Mouse (Mus musculus) hindbrain, embryonic 16.5 days (tissue): ENCODE results near the gene Sh2d2a. TPM values are rescaled to one million over a fixed set of nuclear protein-coding genes. Genes with fewer than 3 reads are reported as not detected.
A peak's percentile ranks its signal among the peaks of the same experiment; 100 is the strongest.
"Not testable (repeated sequence)": the region's sequence is repeated elsewhere in the genome, so short reads cannot be mapped to it uniquely, and the experiment has no call there.

Source experiments
- ATAC-seq: fragments of 200-750 bp; cut with Nextera tagmentation; 2 replicates; pipeline ENCODE4 v1.8.0; 2017; ENCODE audit warnings: moderate TSS enrichment, moderate library complexity
- H3K27ac ChIP-seq: fragments of 300-500 bp; sonication (generic); 2 replicates; pipeline ENCODE4 v1.5.1; 2014; ENCODE audit warnings: low read depth, mild to moderate bottlenecking, control low read depth, low read length, moderate library complexity
- H3K27me3 ChIP-seq: fragments of 300-500 bp; sonication (generic); replicated peaks from 2 replicates; pipeline ENCODE4 v1.6.1; 2014; ENCODE audit warnings: low read length; ENCODE audit not compliant: control insufficient read depth, insufficient read depth
- H3K36me3 ChIP-seq: fragments of 300-500 bp; sonication (generic); 2 replicates; pipeline ENCODE4 v1.6.1; 2014; ENCODE audit warnings: mild to moderate bottlenecking, low read length, moderate library complexity, mixed read lengths; ENCODE audit not compliant: control insufficient read depth, insufficient read depth
- H3K4me1 ChIP-seq: fragments of 300-500 bp; sonication (generic); 2 replicates; pipeline ENCODE4 v1.6.1; 2014; ENCODE audit warnings: low read depth, low read length; ENCODE audit not compliant: control insufficient read depth, insufficient read depth
- H3K4me2 ChIP-seq: fragments of 300-500 bp; sonication (generic); 2 replicates; pipeline ENCODE4 v1.6.1; 2014; ENCODE audit warnings: mild to moderate bottlenecking, low read length, control low read depth, moderate library complexity
- H3K4me3 ChIP-seq: fragments of 300-500 bp; sonication (generic); 2 replicates; pipeline ENCODE4 v1.5.1; 2014; ENCODE audit warnings: mild to moderate bottlenecking, low read length, control low read depth, moderate library complexity
- H3K9ac ChIP-seq: fragments of 300-500 bp; sonication (generic); 2 replicates; pipeline ENCODE4 v1.6.1; 2014; ENCODE audit warnings: low read depth, mild to moderate bottlenecking, control low read depth, low read length, moderate library complexity
- H3K9me3 ChIP-seq: fragments of 300-500 bp; sonication (generic); 2 replicates; pipeline ENCODE4 v1.6.1; 2014; ENCODE audit warnings: mild to moderate bottlenecking, low read length, moderate library complexity; ENCODE audit not compliant: control insufficient read depth
- WGBS: fragments of 180-500 bp; shearing (Covaris S2); extraction: QIAGEN DNeasy Blood & Tissue Kit; methylation state at CpG from one replicate; pipeline ENCODE4 v1.1.7; 2014; 5-methylcytosine and 5-hydroxymethylcytosine counted together
- polyA plus RNA-seq: library from polyadenylated mRNA; unstranded; fragments of >200 nt; fragmentation: Nextera tagmentation; extraction: Ambion mirVana; gene quantifications from 2 replicates; pipeline ENCODE4 v1.2.1, GENCODE M21; 2015

Gene Sh2d2a
- polyA plus RNA-seq, 1 experiment from 2014 or later: not detected

DNA sequence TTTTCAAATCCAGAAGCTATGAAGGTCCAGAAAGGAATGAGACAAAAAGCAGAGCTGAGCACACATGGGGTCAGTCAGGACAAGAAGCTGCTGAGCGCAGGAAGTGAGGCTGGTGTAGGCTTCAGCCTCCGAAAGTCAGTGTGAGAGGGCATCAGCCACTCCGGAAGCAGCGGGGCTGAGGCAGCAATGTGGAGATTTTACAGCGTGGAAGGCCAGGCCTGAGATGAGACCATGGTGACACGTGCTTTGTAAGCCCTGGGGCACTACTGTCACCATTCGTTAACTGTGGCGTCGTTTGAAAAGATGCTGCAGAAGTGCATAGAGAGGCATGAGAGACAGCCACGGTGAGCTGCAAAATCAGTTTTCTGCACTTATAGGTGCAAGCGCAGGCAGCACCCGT lies 28.3 kb upstream of the Sh2d2a start:
- Histone ChIP-seq H3K27me3 (no peaks in the 10 kb centered on the region), H3K36me3 (no peaks in the 10 kb centered on the region), H3K27ac (no peak overlapping the region), H3K9me3 (no peaks in the 10 kb centered on the region; the same call in 1 of the 2 replicates), H3K4me1 (peaks cover 3% of the 10 kb centered on the region; the same call in 1 of the 2 replicates), H3K4me3 (no peak overlapping the region), H3K4me2 (no peak overlapping the region), H3K9ac (no peak overlapping the region)
- WGBS: 55% methylated on average over 12 of the region's 12 CpGs
- ATAC-seq: peak; percentile 19; the same call in 1 of the 2 replicates

DNA sequence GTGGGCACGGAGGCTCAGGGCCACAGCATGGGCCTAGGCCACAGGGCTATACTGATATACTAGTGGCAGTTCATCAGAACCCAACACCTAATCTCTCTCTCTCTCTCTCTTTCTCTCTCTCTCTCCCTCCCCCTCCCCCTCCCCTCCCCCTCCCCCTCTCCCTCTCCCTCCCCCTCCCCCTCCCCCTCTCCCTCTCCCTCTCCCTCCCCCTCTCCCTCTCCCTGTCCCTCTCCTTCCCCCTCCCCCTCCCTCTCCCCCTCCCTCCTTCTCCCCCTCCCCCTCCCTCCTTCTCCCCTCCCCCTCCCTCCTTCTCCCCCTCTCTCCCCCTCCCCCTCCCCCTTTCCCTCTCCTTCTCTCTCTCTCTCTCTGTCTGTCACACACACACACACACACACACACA lies 22.3 kb upstream of the Sh2d2a start, which contains the start of gene Pear1:
Pear1 (minus strand) TSS at position 101 of the 400 bp plus-strand sequence.
- H3K4me1 ChIP-seq, H3K9me3 ChIP-seq, H3K9ac ChIP-seq, H3K27me3 ChIP-seq, H3K4me2 ChIP-seq, ATAC-seq, H3K4me3 ChIP-seq, H3K27ac ChIP-seq, H3K36me3 ChIP-seq: not testable (repeated sequence)
- 82% methylated on average over 1 of the region's 1 CpGs for WGBS

DNA sequence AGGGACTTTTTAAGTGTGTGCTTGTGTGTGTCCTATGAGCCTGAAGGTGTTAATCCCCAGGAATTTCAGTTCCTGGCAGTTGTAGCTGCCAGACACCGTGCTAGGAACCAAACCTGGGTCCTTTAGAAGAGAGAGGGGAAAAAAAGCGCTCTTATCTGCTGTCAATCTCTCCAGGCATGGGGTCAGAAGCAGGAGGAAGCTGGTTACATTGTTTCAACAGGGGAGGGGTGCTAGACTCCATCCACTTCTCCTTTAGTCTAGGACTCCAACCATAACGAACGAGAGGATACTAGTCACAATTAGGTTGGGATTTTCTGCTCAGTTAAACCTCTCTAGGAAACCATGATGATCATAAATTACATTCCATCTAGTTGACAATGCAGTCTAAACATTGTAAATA lies 18.1 kb upstream of the Sh2d2a start:
- 47% methylated on average over 4 of the region's 4 CpGs for WGBS
- H3K4me3 ChIP-seq: no peak overlapping the region

DNA sequence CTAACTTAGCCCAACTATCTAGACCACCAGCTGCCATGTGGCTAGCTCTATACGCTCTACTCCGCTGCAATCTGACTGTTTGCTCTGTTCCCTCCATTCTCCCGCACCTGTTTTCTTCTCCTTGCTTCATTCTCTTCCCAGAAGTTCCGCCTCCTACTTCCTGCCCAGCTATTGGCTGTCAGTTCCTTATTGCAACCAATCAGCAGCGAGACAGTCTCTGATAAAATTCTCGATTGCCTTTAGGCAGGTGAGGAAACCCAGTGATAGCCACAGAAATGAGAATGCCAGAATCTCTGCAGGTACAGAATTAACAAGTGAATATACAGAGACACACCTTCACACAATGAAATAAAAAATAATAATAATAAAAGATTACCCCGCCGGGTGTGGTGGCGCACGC lies 17.5 kb upstream of the Sh2d2a start:
- Histone ChIP-seq H3K4me2 (no peak overlapping the region), H3K36me3 (no peaks in the 10 kb centered on the region), H3K27ac (no peak overlapping the region), H3K4me3 (no peak overlapping the region), H3K4me1 (no peaks in the 10 kb centered on the region), H3K9me3 (no peaks in the 10 kb centered on the region), H3K27me3 (no peaks in the 10 kb centered on the region), H3K9ac (no peak overlapping the region)
- WGBS: 56% methylated on average over 10 of the region's 10 CpGs
- ATAC-seq: no peak

More for the DNA sequence above, 18.1 kb upstream of the Sh2d2a start:
- Histone ChIP-seq H3K4me2 (no peak overlapping the region), H3K4me1 (no peaks in the 10 kb centered on the region), H3K27ac (no peak overlapping the region), H3K9ac (no peak overlapping the region), H3K9me3 (no peaks in the 10 kb centered on the region), H3K36me3 (no peaks in the 10 kb centered on the region), H3K27me3 (no peaks in the 10 kb centered on the region)
- no peak for ATAC-seq

DNA sequence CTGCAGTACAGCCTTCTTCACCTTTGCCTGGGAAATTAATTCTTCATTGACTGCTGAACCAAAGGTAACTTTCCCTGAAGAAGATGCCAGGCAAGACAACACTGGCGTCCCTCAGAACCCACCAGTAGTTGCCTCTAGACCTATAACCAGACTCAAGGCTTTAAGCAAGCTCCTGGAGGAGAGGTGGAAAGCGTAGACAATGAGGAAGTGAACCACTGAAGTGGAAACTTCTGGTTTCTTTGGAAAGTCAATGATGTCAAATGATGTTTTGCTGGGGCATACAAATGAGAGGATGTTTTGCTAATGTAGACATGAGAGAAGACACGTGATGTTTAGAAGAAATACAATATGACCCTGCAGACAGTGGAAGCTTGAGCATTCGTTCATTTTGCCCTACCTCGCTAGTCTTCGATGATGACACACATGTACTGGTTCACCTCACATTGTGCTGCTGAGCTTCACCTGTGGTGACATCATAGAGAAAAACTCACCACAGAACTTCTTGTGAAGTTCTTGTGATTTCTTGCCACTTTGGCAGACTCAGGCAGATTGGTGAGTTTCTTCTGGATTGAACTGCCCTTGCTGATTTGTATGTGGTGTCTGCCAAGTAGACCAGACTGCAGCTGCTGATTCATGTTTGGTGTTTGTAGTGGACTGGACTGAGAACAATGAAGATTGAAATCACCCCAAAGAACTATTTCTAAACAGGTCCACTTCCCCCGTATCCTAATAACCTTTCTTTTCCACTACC lies 14.3 kb upstream of the Sh2d2a start:
- no peak for ATAC-seq
- H3K27me3 ChIP-seq: no peaks in the 10 kb centered on the region
- no peaks in the 10 kb centered on the region for H3K36me3 ChIP-seq
- no peak overlapping the region for H3K27ac ChIP-seq
- no peak overlapping the region for H3K9ac ChIP-seq
- H3K9me3 ChIP-seq: no peaks in the 10 kb centered on the region
- no peak overlapping the region for H3K4me2 ChIP-seq
- H3K4me3 ChIP-seq: no peak overlapping the region
- no peaks in the 10 kb centered on the region for H3K4me1 ChIP-seq
- 80% methylated on average over 7 of the region's 7 CpGs for WGBS

DNA sequence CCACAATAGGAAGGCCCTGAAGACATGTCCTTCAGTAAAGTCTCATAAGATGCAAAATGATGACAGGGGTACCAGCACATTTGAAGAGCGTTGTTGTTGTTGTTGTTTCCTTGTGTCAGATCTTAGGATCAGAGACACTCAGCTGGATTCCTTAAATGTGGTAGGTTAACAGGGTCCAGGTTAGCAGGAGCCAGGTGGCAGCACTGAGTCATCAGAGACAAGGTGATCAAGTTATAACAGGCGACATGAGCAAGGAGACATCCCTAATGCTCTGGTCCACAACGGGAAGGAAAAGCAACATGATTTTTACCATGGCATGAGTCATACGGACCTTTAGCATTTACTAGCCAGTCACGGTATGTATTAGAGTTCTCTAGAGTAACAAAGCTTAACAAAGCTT lies 13.1 kb upstream of the Sh2d2a start:
- no peak for ATAC-seq
- H3K27me3 ChIP-seq: no peaks in the 10 kb centered on the region
- no peak overlapping the region for H3K27ac ChIP-seq
- no peaks in the 10 kb centered on the region for H3K36me3 ChIP-seq
- 73% methylated on average over 5 of the region's 5 CpGs for WGBS
- H3K4me2 ChIP-seq: no peak overlapping the region
- no peak overlapping the region for H3K9ac ChIP-seq
- no peaks in the 10 kb centered on the region for H3K9me3 ChIP-seq
- no peaks in the 10 kb centered on the region for H3K4me1 ChIP-seq
- no peak overlapping the region for H3K4me3 ChIP-seq

DNA sequence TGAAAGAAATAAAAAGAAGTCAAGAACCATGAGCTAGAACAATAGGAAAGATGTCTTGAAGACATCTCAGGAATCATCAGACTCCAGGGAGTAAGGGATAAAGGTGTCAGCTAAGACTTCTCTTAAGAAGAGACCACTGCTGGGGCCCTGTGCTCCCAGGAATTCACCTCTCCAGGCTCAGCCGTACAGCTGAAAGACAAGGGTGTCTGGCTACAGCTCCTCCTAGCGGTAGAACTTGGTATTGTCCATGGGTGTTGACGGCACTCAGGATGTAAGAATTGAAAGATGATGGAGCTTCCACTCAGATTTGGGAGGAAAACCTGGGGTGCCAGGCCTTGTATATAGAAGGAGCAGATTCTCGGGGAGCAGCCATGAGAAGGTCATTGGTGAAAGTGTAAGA lies 7.9 kb upstream of the Sh2d2a start:
- H3K27me3 ChIP-seq: no peaks in the 10 kb centered on the region
- WGBS: 4% methylated on average over 4 of the region's 4 CpGs
- ATAC-seq: no peak
- no peak overlapping the region for H3K9ac ChIP-seq
- no peak overlapping the region for H3K4me2 ChIP-seq
- no peak overlapping the region for H3K27ac ChIP-seq
- H3K4me1 ChIP-seq: no peaks in the 10 kb centered on the region
- H3K36me3 ChIP-seq: no peaks in the 10 kb centered on the region
- H3K4me3 ChIP-seq: no peak overlapping the region
- no peaks in the 10 kb centered on the region for H3K9me3 ChIP-seq

DNA sequence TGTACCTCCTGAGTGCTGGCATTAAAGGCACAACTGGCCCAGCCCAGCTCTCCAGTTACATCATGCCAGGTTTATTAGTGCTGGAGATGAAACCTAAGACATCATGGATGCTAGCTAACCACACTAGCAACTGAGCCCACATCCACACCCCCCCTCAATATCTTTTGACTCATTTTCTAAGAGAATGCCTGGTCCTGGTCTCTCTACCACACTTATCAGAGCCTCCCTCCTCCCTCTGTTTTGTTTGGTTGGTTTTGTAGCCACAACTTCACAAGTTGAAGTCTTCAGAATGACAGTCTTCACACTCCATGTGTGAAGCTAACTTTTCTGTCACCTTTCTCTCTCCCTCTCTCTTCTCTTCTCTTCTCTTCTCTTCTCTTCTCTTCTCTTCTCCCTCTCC lies 5.7 kb upstream of the Sh2d2a start:
- no peak for ATAC-seq
- no peak overlapping the region for H3K27ac ChIP-seq
- H3K4me3 ChIP-seq: no peak overlapping the region
- H3K27me3 ChIP-seq: no peaks in the 10 kb centered on the region
- no peak overlapping the region for H3K9ac ChIP-seq
- no peaks in the 10 kb centered on the region for H3K9me3 ChIP-seq
- no peaks in the 10 kb centered on the region for H3K36me3 ChIP-seq
- H3K4me2 ChIP-seq: no peak overlapping the region
- H3K4me1 ChIP-seq: no peaks in the 10 kb centered on the region

DNA sequence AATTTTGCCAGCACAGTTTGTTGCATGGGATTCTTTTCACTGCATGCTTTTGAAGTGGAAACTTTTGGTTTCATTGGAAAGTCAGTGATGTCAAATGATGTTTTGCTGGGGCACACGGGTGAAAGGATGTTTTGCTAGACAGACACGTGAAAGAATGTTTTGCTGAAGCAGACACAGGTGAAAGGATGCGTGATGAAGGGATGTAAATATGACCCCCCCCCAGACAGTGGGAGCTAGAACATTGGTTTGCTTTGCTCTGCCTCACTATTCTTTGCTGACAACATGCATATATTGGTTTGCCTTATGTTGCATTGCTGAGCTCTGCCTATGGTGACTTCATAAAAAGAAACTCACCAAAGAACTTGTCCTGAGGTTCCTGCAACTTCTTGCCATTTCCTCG lies 1.6 kb upstream of the Sh2d2a start:
- Histone ChIP-seq H3K36me3 (no peaks in the 10 kb centered on the region), H3K27me3 (no peaks in the 10 kb centered on the region), H3K4me2 (no peak overlapping the region), H3K9ac (no peak overlapping the region), H3K4me1 (no peaks in the 10 kb centered on the region), H3K9me3 (no peaks in the 10 kb centered on the region), H3K4me3 (no peak overlapping the region), H3K27ac (no peak overlapping the region)
- 86% methylated on average over 4 of the region's 4 CpGs for WGBS
- no peak for ATAC-seq
